Mouse (Mus musculus) cerebellum, adult 11-12 months (tissue): ENCODE results near the gene Proser1.

Source experiments
- DNase-seq: peaks from one replicate; pipeline ENCODE4 v3.0.0; 2022

The Proser1 gene

GRCm38 (mm10) chr3:53463046-53463764 is at the start of gene Proser1, which contains the start of gene Nhlrc3:
Gene Proser1, plus strand, starts transcription at chr3:53463666.
Gene Nhlrc3, minus strand, starts transcription at chr3:53463332.
- peak; percentile 96 for DNase-seq

DNA sequence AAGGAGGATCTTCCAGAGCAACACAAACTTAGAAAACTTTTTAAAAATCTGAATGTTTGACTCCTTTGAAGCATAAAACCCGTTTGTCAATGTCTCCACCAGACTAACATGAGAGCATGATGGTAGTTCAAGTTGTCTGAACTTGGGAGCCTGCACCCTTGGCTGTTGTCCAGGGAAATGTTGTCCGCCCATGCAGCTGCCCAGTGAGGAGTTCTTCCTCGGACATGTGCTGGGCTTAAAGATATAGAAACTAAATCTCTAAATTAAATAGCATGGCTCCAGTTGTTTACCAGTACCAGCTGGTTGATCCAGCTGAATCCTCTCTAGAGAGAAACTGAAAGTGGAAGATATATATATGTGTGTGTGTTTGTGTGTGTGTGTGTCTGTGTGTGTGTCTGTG is 49.5 kb upstream of the Proser1 start:
- no peak for DNase-seq

DNA sequence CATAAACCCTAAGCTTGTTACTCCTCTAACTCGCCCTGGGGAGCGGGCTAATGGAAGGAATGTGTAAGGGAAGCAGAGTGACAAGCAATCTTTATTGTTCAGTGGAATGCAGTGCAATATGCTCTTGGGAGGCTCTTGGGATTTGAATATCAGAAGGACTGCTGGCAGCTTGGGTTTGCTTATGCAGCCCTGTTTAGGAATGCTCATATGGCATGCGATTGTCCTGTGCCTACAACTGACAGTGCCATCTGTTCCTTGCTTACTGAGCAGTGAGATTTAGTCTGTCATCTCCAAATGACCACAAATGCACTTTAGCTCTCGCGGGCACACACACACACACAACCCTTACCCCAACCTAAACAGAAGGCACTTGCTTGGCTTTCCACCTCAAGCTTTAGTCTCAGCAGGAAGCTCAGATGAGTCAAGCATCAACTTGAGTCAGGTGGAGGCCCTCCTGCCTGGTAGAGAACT is 47.4 kb upstream of the Proser1 start:
- peak; percentile 95 for DNase-seq

GRCm38 (mm10) chr3:53417701-53418100 is 45.8 kb upstream of the Proser1 start:
- DNase-seq: peak; percentile 38

GRCm38 (mm10) chr3:53421656-53422055 is 41.8 kb upstream of the Proser1 start:
- no peak for DNase-seq

DNA sequence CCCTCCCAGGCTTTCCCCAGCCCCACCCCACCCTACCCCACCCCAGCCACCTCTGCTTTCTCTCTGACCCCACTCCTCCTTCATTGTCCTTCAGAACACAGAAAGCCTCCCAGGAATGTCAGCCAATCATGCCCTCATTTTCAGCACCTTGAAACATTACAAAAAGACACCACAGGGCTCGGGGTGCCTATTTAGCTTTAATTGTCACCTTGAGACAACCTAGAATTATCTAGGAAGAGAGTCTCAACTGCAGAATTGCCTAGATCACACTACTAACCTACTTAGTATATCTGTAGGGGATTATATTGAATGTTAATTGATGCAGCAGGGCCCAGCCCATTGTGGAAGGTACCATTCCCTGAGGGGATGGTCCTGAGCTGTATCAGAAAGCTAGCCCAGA is 40.8 kb upstream of the Proser1 start:
- DNase-seq: no peak

GRCm38 (mm10) chr3:53423576-53423975 is 39.9 kb upstream of the Proser1 start:
- DNase-seq: no peak

GRCm38 (mm10) chr3:53434610-53435009 is 28.9 kb upstream of the Proser1 start:
- DNase-seq: no peak

GRCm38 (mm10) chr3:53436550-53436949 is 26.9 kb upstream of the Proser1 start:
- DNase-seq: no peak

- DNase-seq: no peak
These were observed 17.9 kb upstream of the Proser1 start for GRCm38 (mm10) chr3:53445540-53445939.

- DNase-seq: no peak
These were observed 16.7 kb upstream of the Proser1 start for GRCm38 (mm10) chr3:53446801-53447200.

DNA sequence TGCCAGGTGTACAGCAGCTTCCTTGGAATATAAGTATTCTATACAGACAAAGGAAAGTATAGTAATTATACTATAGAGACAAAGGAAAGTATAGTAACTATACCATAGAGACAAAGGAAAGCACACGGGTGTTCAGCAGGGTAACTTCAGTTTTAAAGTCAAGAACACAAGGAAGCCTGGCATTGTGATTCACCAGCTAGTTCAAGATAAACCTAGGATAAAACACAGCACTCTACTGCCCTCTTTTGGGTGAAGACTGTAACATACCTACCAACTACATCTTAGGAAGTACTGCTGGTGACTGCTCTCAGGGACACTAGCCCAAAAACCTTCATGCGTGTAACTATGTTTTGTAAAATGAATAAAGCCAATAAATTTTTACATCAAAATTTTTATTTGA is 15.3 kb upstream of the Proser1 start:
- DNase-seq: peak; percentile 45

DNA sequence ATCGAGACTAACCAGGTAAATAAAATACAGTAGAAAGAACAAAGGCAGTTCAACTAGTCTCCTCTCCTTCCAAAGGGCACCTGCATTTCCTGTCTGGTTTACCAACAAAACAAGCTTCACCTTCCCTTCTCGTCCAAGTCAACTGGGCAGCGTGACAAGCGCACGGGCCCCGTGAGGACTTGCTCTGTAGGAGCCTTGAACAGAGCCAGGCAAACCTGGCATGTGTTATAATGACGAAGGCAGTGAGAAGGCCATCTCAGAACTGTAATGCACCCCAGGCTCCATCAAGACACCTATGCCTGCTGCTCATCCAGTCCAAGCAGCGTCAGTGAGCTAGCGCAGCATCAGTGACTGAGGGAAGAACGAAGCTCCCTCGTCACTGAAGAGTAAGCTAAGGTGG is 12.8 kb upstream of the Proser1 start:
- peak; percentile 78 for DNase-seq

- peak; percentile 4 for DNase-seq
These were observed 11.1 kb upstream of the Proser1 start for GRCm38 (mm10) chr3:53452351-53452750.

DNA sequence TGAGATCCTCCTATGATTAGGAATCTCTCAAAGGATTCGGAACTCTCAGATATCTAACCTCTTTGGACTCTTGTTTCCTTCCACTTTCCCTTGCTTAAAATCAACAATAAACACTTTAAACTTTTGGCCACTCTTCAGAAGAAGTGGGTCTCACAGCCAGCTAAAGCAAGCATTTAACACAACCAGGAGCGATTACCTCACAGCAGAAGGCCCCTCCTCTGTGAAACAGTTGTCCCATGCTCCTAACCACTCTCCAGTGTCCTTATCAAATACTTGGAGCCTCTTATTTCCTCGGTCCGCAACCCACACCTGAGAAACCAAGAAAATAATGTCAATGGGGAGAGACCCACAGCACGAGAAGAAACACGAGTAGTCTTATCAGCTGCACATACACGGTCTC is 10.1 kb upstream of the Proser1 start:
- peak; percentile 0 for DNase-seq

DNA sequence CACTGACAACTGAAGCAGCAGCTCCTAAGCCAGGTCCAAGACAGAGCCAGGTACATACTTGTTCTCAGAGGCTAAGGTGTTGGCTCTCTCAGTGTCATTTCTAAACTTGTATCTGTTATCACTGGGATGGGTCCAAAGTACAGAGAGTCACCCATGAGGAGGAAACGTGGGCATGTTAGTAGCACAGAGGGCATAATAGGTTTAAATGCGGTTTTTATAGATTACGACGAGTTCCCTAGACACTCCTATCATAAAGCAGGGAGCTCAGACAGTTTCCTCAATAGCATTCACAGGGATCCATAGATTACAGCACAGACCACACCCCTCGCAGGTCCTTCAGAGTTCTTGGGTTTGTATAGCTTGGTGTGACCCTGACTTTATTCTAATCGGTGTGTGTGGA is 9.5 kb upstream of the Proser1 start:
- peak; percentile 0 for DNase-seq

GRCm38 (mm10) chr3:53454561-53454960 is 8.9 kb upstream of the Proser1 start:
- no peak for DNase-seq

DNA sequence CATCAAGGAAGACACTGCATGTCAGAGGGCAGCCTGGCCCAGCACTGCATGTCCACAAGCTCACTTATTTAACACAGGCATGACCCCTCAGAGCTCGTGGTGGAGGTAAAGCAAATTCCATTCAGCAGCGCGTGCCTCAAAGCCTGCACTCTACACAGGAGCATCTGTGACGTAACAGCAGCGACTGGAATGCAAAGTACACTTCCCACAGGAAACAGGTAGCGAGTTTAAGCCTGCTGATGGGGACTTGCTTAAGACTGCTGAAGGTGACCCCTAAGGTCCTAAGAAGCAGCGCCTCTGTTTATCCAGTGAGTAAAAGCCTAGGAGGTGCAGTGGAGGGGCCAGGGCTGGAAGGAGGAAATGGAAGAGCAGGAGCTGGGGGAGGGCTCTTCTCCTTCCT is 8.5 kb upstream of the Proser1 start:
- DNase-seq: no peak

DNA sequence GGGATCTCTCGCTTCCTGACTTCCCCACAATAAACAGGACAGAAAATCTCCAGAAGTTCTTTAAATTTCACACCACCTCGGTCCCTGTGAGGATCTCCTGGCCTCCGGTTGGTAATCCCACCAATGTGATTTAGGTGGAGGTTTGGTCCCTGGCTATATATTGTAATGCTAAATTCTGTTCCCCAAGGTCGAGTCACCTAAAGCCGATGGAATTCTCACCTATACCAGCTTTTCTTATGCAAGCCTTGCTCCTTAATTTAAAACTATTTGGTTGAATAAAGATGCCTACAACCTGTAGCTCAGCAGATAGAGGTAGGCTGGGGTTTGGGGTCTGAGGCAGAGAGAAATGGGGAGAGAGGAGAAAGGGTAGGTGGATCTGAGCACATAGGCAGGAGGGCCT is 5.7 kb upstream of the Proser1 start:
- no peak for DNase-seq

GRCm38 (mm10) chr3:53460106-53460505 is 3.4 kb upstream of the Proser1 start:
- DNase-seq: no peak

DNA sequence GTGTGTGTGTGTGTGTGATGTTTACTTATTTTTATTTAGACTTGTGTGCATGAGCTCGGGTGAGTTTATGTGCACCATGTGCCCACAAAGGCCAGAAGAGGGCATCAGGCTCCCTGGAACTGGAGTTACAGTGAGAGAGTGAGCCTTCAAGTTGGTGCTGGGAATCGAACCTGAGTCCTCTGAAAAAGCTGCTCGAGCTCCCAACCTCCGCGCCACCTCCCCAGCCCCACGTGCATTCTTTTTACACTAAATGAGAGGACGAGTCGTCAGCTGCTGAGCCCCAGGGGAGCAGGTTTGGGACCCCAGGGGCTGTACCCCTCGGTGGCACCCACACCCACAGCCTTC is 793 bp upstream of the Proser1 start:
- DNase-seq: no peak

GRCm38 (mm10) chr3:53463765-53464114 is 274 bp downstream of the Proser1 start:
- no peak for DNase-seq

GRCm38 (mm10) chr3:53464146-53464698 is 756 bp downstream of the Proser1 start:
- no peak for DNase-seq

- DNase-seq: no peak
These were observed 1.9 kb downstream of the Proser1 start for GRCm38 (mm10) chr3:53465330-53465729.

DNA sequence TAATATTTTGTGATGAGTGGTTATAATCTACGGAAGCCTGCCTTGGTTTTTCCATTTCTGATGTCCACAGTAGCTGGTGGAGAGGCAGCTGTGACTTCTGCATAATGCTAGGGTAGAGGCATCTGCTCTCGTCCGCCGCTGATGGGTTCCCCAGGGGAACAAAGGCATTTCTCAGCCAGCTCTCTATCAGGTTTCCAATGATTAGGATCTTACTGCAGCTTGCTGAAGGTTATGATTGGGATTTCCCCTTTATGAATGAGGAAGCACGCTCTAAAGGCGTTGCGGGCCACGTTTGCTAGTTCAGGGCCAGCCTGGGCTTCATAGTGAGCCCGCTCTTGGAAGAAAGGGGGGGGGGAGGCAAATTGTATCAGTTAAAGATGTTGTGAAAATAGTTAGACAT is 3.0 kb downstream of the Proser1 start:
- DNase-seq: no peak
